Mouse (Mus musculus) cerebellum, adult 11-12 months (tissue): Measurements from ENCODE around the gene Strap.

ENCODE experiments used
- DNase-seq: peaks from one replicate; pipeline ENCODE4 v3.0.0; 2022

Gene Strap

DNA sequence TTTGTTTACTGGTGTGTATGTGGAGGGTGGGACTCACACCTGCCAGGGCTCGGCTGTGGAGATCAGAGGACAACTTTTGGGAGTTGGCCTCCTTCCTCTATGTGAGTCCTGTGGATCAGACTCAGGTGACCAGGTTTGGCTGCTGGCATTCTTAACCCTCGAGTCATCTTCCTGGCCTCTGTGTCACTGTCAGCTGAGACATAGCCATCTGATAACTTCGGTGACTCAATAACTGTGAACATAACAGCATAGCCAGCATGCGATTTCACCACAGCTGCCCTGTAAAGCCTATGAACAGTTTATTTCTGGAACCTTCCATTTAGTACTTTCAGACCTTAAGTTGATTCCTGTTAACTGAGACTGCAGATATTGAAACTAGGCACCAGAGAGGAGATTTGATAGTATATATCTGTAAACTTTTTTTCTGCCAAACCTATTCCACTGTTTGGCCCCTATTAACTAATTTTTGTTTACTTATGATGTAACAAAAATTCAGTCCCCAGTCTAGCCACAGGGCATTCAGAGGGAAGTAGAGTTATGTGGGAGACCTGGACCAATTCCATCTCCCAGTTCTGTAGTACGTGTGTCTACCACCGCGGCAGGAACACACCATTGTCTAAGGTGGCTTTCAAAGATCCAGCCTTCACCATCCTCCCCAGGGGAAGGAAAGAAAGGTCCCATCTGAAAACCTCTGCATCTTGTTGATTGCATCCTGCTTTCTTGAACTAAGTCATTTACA lies 49.2 kb downstream of the Strap start:
- DNase-seq, result no peak

DNA sequence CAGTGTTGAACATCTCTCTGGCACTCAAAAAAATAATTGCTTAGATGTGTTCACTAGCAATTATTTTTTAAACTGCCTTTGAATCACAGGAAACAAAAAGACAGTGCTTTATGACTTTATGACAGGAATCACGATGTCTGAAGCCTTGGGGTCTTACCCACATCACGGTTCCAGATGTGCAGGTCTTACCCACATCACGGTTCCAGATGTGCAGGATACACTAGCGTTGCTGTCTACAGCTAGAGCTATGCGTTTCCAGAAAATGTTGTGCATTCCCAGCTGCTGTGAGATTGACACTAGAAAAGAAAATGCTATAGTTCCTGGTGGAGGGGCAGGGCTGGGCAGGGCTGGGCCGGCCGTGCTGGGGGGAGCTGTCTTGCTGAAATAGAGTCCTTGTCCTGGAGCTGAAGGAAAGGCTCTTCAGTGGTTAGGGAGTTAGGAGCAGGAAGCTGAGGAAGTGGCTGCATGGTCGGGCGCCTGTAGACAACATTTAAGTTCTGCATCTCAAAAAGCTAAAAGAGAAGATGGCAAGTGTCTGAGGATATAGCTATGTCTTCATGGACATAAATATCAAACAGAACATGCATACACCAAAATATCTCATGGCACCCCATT lies 54.2 kb downstream of the Strap start:
- DNase-seq, result no peak

DNA sequence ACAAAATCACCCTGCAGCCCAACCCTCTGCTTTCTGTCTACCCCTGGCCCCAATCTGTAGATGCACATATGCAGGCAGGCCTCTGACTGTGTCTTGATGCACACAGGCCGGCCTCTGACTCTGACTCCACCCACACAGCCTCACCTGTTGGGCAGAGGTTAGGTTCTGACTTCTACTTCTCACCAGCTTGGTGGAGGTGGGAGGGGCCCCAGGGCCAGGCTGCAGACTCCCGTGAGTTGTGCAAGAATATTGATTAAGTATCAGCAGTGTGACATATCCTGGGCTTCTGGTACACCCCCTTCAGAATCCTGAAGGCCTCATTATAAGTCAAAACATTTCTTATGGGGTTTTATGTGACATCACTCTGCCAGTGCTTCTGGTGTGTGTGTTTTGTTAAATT lies 54.8 kb downstream of the Strap start:
- DNase-seq, result no peak

DNA sequence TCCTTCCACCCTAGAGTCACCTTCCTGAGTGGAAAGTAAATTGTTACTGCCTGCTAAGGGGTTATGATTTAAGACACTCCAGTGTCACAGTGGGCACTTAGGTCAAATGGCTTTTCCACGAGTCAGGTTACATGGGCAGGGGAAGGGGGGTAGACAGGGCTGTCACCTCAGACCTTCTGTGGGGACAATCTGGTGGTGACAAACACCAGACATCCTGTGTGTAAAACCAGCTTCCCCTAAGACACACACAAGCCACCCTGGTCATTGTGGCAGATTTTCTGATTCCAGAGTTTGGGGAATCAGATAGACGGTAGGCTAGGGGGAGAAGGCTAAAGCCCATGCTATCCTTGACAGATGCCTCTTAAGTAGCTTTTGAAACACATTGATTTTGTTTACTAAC lies 60.6 kb downstream of the Strap start:
- no peak for DNase-seq

DNA sequence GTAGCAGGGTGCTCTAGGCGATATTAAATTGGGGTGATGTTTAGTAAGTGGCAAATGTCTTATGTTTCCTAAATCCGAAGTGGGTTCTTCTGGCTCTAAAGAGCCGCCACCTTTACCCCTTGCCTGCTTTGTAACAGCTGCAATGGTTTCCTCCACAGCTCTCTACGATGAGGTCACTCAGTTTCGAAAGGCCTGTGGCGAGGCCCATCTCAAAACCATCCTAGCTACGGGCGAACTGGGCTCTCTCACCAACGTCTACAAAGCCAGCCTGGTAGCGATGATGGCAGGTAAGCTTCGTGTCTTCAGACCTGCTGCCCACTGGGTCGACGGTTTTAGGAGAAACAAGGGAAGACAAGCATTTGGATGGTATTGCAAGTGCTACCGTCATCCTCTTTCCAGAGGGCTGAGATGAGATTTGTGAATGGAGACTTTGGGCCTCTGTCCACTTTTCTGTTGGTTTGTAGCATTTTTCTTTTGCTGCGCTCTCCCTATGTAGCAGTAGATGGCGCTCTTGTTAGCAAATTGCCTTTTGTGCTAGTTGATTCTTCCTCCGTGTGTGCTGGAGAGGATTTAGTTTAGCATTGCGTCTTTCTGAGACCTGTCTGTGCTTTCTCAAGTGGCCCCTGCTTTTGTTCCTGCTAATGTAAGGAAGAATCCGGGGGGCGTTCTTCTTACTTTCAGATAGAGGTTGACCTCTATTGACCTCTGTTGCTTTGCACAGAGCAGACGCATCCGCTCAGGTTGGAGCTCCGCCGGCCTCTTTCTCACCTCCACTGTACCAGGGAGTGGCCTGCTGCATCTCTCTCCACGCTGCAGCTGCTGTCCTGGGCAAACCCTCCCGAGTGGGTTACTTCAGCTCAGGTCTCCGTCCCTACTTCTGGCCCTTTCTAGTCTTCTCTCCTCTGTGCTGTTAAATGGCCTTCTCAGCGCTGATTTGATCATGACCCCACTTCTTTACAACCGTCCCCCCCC lies 62.0 kb downstream of the Strap start:
- no peak for DNase-seq

DNA sequence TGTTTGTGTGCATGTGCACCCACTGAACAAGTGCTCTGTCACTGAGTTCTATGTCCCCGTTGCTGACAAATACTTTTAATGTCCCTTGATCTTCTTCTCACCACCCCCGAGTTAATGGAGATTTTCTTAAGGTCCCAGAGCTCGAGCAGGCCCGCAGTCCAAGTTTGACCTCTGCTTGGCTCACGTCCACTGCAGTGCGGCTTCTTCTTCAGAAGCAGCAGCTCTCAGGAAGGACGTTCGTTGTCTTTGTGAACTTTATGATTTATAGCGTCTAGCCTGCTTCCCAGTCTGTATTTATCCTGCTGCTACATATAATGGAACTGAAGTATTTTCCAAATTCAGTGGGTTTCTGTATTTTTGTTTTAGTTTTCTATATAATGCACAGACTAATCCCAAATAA lies 64.4 kb downstream of the Strap start:
- DNase-seq, result no peak
